Mouse (Mus musculus) forebrain, embryonic 11.5 days (tissue): ENCODE results near the gene Spdye4a. TPM values are rescaled to one million over a fixed set of nuclear protein-coding genes. Genes with fewer than 3 reads are reported as not detected.

Experiments
- ATAC-seq: fragments of 200-750 bp; cut with Nextera tagmentation; replicated peaks from 2 replicates; pipeline ENCODE4 v1.8.0; 2017; ENCODE audit warnings: moderate TSS enrichment; ENCODE audit not compliant: low FRiP score
- DNase-seq: peaks from one replicate; pipeline ENCODE4 v3.0.0-alpha.2; 2017; ENCODE audit warnings: low spot score
- H3K27ac ChIP-seq: fragments of 300-500 bp; sonication (generic); 2 replicates; pipeline ENCODE4 v1.5.1; 2014; ENCODE audit warnings: low read depth, low read length
- H3K27me3 ChIP-seq: fragments of 300-500 bp; sonication (generic); 2 replicates; pipeline ENCODE4 v1.6.1; 2014; ENCODE audit warnings: mild to moderate bottlenecking, low read length, mixed read lengths; ENCODE audit not compliant: control insufficient read depth, insufficient read depth
- H3K36me3 ChIP-seq: fragments of 300-500 bp; sonication (generic); 2 replicates; pipeline ENCODE4 v1.6.1; 2014; ENCODE audit warnings: mild to moderate bottlenecking, low read length, moderate library complexity, mixed read lengths; ENCODE audit not compliant: control insufficient read depth, insufficient read depth
- H3K4me1 ChIP-seq: fragments of 300-500 bp; sonication (generic); replicated peaks from 2 replicates; pipeline ENCODE4 v1.6.1; 2014; ENCODE audit warnings: low read length, mixed read lengths; ENCODE audit not compliant: control insufficient read depth, insufficient read depth
- H3K4me2 ChIP-seq: fragments of 300-500 bp; sonication (generic); 2 replicates; pipeline ENCODE4 v1.6.1; 2014; ENCODE audit warnings: low read depth, mild to moderate bottlenecking, low read length, moderate library complexity, mixed read lengths; ENCODE audit not compliant: severe bottlenecking
- H3K4me3 ChIP-seq: fragments of 300-500 bp; sonication (generic); 2 replicates; pipeline ENCODE4 v1.5.1; 2014; ENCODE audit warnings: low read depth, low read length
- H3K9ac ChIP-seq: fragments of 300-500 bp; sonication (generic); 2 replicates; pipeline ENCODE4 v1.6.1; 2014; ENCODE audit warnings: low read length
- H3K9me3 ChIP-seq: fragments of 300-500 bp; sonication (generic); 2 replicates; pipeline ENCODE4 v1.6.1; 2016; ENCODE audit warnings: low read length, mixed read lengths; ENCODE audit not compliant: control insufficient read depth
- WGBS: fragments of 180-500 bp; shearing (Covaris S2); extraction: QIAGEN DNeasy Blood & Tissue Kit; methylation state at CpG from one replicate; pipeline ENCODE4 v1.1.7; 2014; 5-methylcytosine and 5-hydroxymethylcytosine counted together
- polyA plus RNA-seq: library from polyadenylated mRNA; unstranded; fragments of >200 nt; fragmentation: Nextera tagmentation; extraction: Ambion mirVana; gene quantifications from 2 replicates; pipeline ENCODE4 v1.2.1, GENCODE M21; 2014

Spdye4a gene
- polyA plus RNA-seq, 1 experiment from 2014 or later, result not detected

- H3K9ac ChIP-seq, result no peak overlapping the region
- ATAC-seq (no peak), DNase-seq (no peak)
- H3K27ac ChIP-seq, result no peak overlapping the region
- H3K4me3 ChIP-seq, result no peak overlapping the region
- H3K27me3 ChIP-seq, result no peaks in the 10 kb centered on the region
- H3K4me1 ChIP-seq, result peaks cover 11% of the 10 kb centered on the region
- WGBS, result 86% methylated on average over 6 of the region's 6 CpGs
- no peaks in the 10 kb centered on the region for H3K9me3 ChIP-seq
- H3K4me2 ChIP-seq, result no peak overlapping the region
- peaks cover 3% of the 10 kb centered on the region for H3K36me3 ChIP-seq
Measured at GRCm38 (mm10) chr5:143266794-143267193, 40.1 kb upstream of the Spdye4a start.

GRCm38 (mm10) chr5:143265409-143265808, 38.7 kb upstream of the Spdye4a start:
- Histone ChIP-seq H3K4me2 (no peak overlapping the region), H3K27me3 (no peaks in the 10 kb centered on the region), H3K4me1 (peaks cover 8% of the 10 kb centered on the region), H3K9me3 (no peaks in the 10 kb centered on the region), H3K27ac (no peak overlapping the region), H3K4me3 (no peak overlapping the region), H3K9ac (no peak overlapping the region), H3K36me3 (peaks cover 3% of the 10 kb centered on the region)
- 57% methylated on average over 1 of the region's 1 CpGs for WGBS
- no peak for ATAC-seq
- DNase-seq, result no peak

GRCm38 (mm10) chr5:143264689-143265088, 38.0 kb upstream of the Spdye4a start:
- H3K4me3 ChIP-seq, result no peak overlapping the region
- WGBS, result 94% methylated on average over 10 of the region's 10 CpGs
- ATAC-seq (no peak), DNase-seq (no peak)
- no peaks in the 10 kb centered on the region for H3K9me3 ChIP-seq
- peaks cover 3% of the 10 kb centered on the region for H3K36me3 ChIP-seq
- H3K27ac ChIP-seq, result no peak overlapping the region
- H3K27me3 ChIP-seq, result no peaks in the 10 kb centered on the region
- no peak overlapping the region for H3K9ac ChIP-seq
- H3K4me2 ChIP-seq, result no peak overlapping the region
- peaks cover 5% of the 10 kb centered on the region for H3K4me1 ChIP-seq

GRCm38 (mm10) chr5:143261636-143262035, 34.9 kb upstream of the Spdye4a start:
- Histone ChIP-seq H3K27ac (no peak overlapping the region), H3K4me2 (no peak overlapping the region), H3K4me3 (no peak overlapping the region), H3K9ac (no peak overlapping the region), H3K27me3 (peaks cover 9% of the 10 kb centered on the region), H3K36me3 (peaks cover 3% of the 10 kb centered on the region), H3K4me1 (no peaks in the 10 kb centered on the region), H3K9me3 (no peaks in the 10 kb centered on the region)
- ATAC-seq (no peak), DNase-seq (no peak)
- WGBS, result 92% methylated on average over 8 of the region's 8 CpGs

DNA sequence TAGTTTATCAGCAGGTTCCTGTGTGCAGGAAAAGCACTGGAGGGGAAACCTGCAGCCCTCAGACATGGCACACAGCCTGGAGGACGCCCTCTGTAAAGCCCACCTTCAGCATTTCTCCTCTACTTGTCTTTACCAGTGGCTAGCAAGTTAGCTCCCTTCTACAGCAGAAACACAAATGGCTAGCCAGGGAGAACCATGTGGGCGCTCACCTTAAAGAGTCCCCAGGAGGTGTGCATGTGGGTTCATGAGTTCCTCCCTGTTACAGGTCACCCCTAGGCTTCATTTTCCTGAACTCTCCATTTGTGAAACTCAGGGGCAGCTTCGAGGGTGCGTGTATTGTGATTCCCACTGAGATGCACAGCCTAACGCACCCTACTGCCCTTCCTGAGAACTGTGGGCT, 29.1 kb upstream of the Spdye4a start:
- Histone ChIP-seq H3K4me2 (no peak overlapping the region), H3K9ac (no peak overlapping the region)
- no peak for ATAC-seq

GRCm38 (mm10) chr5:143255131-143255519, 28.4 kb upstream of the Spdye4a start:
- Histone ChIP-seq H3K4me2 (no peak overlapping the region), H3K27me3 (peaks cover 63% of the 10 kb centered on the region), H3K4me1 (peaks cover 13% of the 10 kb centered on the region), H3K36me3 (peaks cover 4% of the 10 kb centered on the region; the same call in 1 of the 2 replicates), H3K9ac (no peak overlapping the region), H3K4me3 (no peak overlapping the region), H3K9me3 (no peaks in the 10 kb centered on the region), H3K27ac (no peak overlapping the region)
- DNase-seq (peak; percentile 56), ATAC-seq (no peak)
- WGBS, result 11% methylated on average over 24 of the region's 24 CpGs

More for the DNA sequence above, 29.1 kb upstream of the Spdye4a start:
- Histone ChIP-seq H3K36me3 (peaks cover 4% of the 10 kb centered on the region; the same call in 1 of the 2 replicates), H3K27ac (no peak overlapping the region), H3K4me1 (peaks cover 13% of the 10 kb centered on the region), H3K27me3 (peaks cover 63% of the 10 kb centered on the region), H3K9me3 (no peaks in the 10 kb centered on the region), H3K4me3 (no peak overlapping the region)
- DNase-seq, result no peak
- 76% methylated on average over 5 of the region's 5 CpGs for WGBS

GRCm38 (mm10) chr5:143254487-143255130, 27.9 kb upstream of the Spdye4a start:
- WGBS, result 6% methylated on average over 66 of the region's 66 CpGs
- H3K9ac ChIP-seq, result no peak overlapping the region

GRCm38 (mm10) chr5:143253881-143254486, 27.3 kb upstream of the Spdye4a start:
- Histone ChIP-seq H3K4me2 (peak overlapping the region; percentile 50), H3K4me1 (peaks cover 13% of the 10 kb centered on the region), H3K9ac (no peak overlapping the region), H3K27ac (no peak overlapping the region), H3K36me3 (peaks cover 4% of the 10 kb centered on the region; the same call in 1 of the 2 replicates), H3K27me3 (peaks cover 63% of the 10 kb centered on the region), H3K4me3 (peak overlapping the region; percentile 33), H3K9me3 (no peaks in the 10 kb centered on the region)
- ATAC-seq, result no peak; the same call in 1 of the 2 replicates
- peak; percentile 69 for DNase-seq
- WGBS, result 3% methylated on average over 74 of the region's 81 CpGs

More at GRCm38 (mm10) chr5:143254487-143255130, 27.9 kb upstream of the Spdye4a start:
- DNase-seq (peak; percentile 66), ATAC-seq (0 out of 2 replicates have a peak, but pooled peaks have one; percentile 32)
- H3K4me2 ChIP-seq, result peak overlapping the region; percentile 5; the same call in 1 of the 2 replicates
- peaks cover 13% of the 10 kb centered on the region for H3K4me1 ChIP-seq
- H3K9me3 ChIP-seq, result no peaks in the 10 kb centered on the region
- H3K27ac ChIP-seq, result no peak overlapping the region
- peaks cover 4% of the 10 kb centered on the region; the same call in 1 of the 2 replicates for H3K36me3 ChIP-seq
- peaks cover 63% of the 10 kb centered on the region for H3K27me3 ChIP-seq
- no peak overlapping the region; the same call in 1 of the 2 replicates for H3K4me3 ChIP-seq
